Mouse (Mus musculus): Measurements from ENCODE around the gene Olfr187. TPM values are rescaled to one million over a fixed set of nuclear protein-coding genes. Genes with fewer than 3 reads are reported as not detected.
"Not testable (repeated sequence)": the region's sequence is repeated elsewhere in the genome, so short reads cannot be mapped to it uniquely, and the experiment has no call there.

Gene Olfr187
- polyA plus RNA-seq (2012), result not detected in 2 replicates

- no peak within 1 kb of the TSS for H3K4me3 ChIP-seq (replicated peaks)
- no peaks in the 10 kb centered on the region for H3K27me3 ChIP-seq (ENCODE audit: control insufficient read depth)
- no peaks in the 10 kb centered on the region for H3K4me1 ChIP-seq (ENCODE audit: control insufficient read depth)
- H3K9me3 ChIP-seq (ENCODE audit: control insufficient read depth, low read length), result peaks cover 15% of the 10 kb centered on the region
- H3K36me3 ChIP-seq (ENCODE audit: control insufficient read depth), result no peaks in the 10 kb centered on the region
- no peak for TF ChIP-seq TAL1 (IDR thresholded peaks at IDR 0.05; ENCODE audit: low read length)
These were observed at the start of gene Olfr187 for GRCm38 (mm10) chr16:59039710-59040109. Olfr187 (minus strand) TSS chr16:59039767.

GRCm38 (mm10) chr16:59081113-59081512, 41.5 kb upstream of the Olfr187 start:
- not testable (repeated sequence) for H3K4me1 ChIP-seq (ENCODE audit: control insufficient read depth); H3K27me3 ChIP-seq (ENCODE audit: control insufficient read depth); H3K9me3 ChIP-seq (ENCODE audit: control insufficient read depth, low read length)

GRCm38 (mm10) chr16:59077905-59078304, 38.3 kb upstream of the Olfr187 start, which contains the start of gene Olfr190:
Olfr190 (minus strand) TSS chr16:59078005.
- Histone ChIP-seq H3K36me3 (ENCODE audit: control insufficient read depth) (no peaks in the 10 kb centered on the region), H3K4me1 (ENCODE audit: control insufficient read depth) (no peaks in the 10 kb centered on the region), H3K4me3 (replicated peaks) (no peak within 1 kb of the TSS), H3K27me3 (ENCODE audit: control insufficient read depth) (no peaks in the 10 kb centered on the region), H3K9me3 (ENCODE audit: control insufficient read depth, low read length) (no peaks in the 10 kb centered on the region)
- TF ChIP-seq TAL1 (IDR thresholded peaks at IDR 0.05; ENCODE audit: low read length), result no peak
- no peak for TF ChIP-seq GATA1 (IDR thresholded peaks at IDR 0.05; ENCODE audit: low read length)

More at GRCm38 (mm10) chr16:59081113-59081512, 41.5 kb upstream of the Olfr187 start:
- H3K36me3 ChIP-seq (ENCODE audit: control insufficient read depth); H3K4me3 ChIP-seq (replicated peaks): not testable (repeated sequence)

- Histone ChIP-seq H3K9me3 (ENCODE audit: control insufficient read depth, low read length) (no peaks in the 10 kb centered on the region), H3K4me1 (ENCODE audit: control insufficient read depth) (no peaks in the 10 kb centered on the region), H3K36me3 (ENCODE audit: control insufficient read depth) (no peaks in the 10 kb centered on the region), H3K27me3 (ENCODE audit: control insufficient read depth) (no peaks in the 10 kb centered on the region), H3K4me3 (replicated peaks) (no peak overlapping the region)
- no peak for TF ChIP-seq GATA1 (IDR thresholded peaks at IDR 0.05; ENCODE audit: low read length)
- TF ChIP-seq TAL1 (IDR thresholded peaks at IDR 0.05; ENCODE audit: low read length), result no peak
These were observed 34.0 kb upstream of the Olfr187 start for GRCm38 (mm10) chr16:59073520-59073919.

DNA sequence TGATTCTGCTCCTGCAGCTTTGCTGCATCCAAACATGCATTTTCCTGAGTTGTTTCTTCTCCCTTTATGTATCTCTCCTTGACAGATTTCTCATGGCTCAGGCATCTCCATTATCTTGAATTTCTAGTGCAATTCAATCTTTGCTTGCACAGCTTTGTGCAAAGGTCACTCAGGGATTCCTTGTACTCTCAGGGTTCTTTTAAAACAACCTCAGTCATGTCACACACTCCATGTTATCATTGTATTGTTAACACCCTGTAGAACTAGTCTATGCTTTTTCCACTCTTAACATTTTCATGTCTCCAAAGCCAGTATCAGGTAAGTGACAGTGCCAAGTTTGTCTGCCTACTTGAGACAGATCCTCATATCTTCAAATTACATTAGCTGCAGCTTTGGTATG, 32.2 kb upstream of the Olfr187 start:
- no peak overlapping the region for H3K4me3 ChIP-seq (replicated peaks)
- H3K9me3 ChIP-seq (ENCODE audit: control insufficient read depth, low read length), result no peaks in the 10 kb centered on the region
- no peaks in the 10 kb centered on the region for H3K27me3 ChIP-seq (ENCODE audit: control insufficient read depth)
- no peaks in the 10 kb centered on the region for H3K4me1 ChIP-seq (ENCODE audit: control insufficient read depth)
- TF ChIP-seq GATA1 (IDR thresholded peaks at IDR 0.05; ENCODE audit: low read length) (no peak), TAL1 (IDR thresholded peaks at IDR 0.05; ENCODE audit: low read length) (no peak)
- H3K36me3 ChIP-seq (ENCODE audit: control insufficient read depth), result no peaks in the 10 kb centered on the region

DNA sequence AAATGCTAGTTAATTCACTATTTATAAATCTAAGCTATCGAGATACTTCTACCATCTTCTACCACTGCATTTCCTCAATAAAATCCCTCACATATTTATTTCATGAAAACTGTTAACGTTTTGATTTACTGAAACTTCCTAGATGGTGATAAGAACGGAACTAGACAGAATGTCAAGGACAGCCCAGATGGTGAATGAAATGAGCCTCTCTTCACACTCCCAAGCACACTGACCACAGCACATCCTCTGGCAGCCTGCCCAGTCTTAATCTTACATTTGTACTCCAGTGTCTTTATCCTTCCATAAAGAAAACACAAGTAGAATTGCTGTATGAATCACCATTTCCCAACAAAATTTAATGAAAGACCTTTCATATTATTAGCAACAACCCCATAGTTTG, 22.8 kb upstream of the Olfr187 start:
- H3K27me3 ChIP-seq (ENCODE audit: control insufficient read depth); H3K9me3 ChIP-seq (ENCODE audit: control insufficient read depth, low read length); H3K4me3 ChIP-seq (replicated peaks); H3K36me3 ChIP-seq (ENCODE audit: control insufficient read depth); H3K4me1 ChIP-seq (ENCODE audit: control insufficient read depth): not testable (repeated sequence)

- not testable (repeated sequence) for H3K27me3 ChIP-seq (ENCODE audit: control insufficient read depth); H3K4me3 ChIP-seq (replicated peaks); H3K9me3 ChIP-seq (ENCODE audit: control insufficient read depth, low read length); H3K4me1 ChIP-seq (ENCODE audit: control insufficient read depth); H3K36me3 ChIP-seq (ENCODE audit: control insufficient read depth)
These were observed 9.7 kb upstream of the Olfr187 start for GRCm38 (mm10) chr16:59049286-59049685.

GRCm38 (mm10) chr16:59048860-59049259, 9.3 kb upstream of the Olfr187 start:
- TF ChIP-seq TAL1 (IDR thresholded peaks at IDR 0.05; ENCODE audit: low read length) (no peak), GATA1 (IDR thresholded peaks at IDR 0.05; ENCODE audit: low read length) (no peak)
- H3K4me1 ChIP-seq (ENCODE audit: control insufficient read depth), result no peaks in the 10 kb centered on the region
- H3K36me3 ChIP-seq (ENCODE audit: control insufficient read depth), result no peaks in the 10 kb centered on the region
- no peaks in the 10 kb centered on the region for H3K27me3 ChIP-seq (ENCODE audit: control insufficient read depth)
- 0 out of 2 replicates have a peak, but pooled peaks cover 2% of the 10 kb centered on the region for H3K9me3 ChIP-seq (ENCODE audit: control insufficient read depth, low read length)
- no peak overlapping the region for H3K4me3 ChIP-seq (replicated peaks)

DNA sequence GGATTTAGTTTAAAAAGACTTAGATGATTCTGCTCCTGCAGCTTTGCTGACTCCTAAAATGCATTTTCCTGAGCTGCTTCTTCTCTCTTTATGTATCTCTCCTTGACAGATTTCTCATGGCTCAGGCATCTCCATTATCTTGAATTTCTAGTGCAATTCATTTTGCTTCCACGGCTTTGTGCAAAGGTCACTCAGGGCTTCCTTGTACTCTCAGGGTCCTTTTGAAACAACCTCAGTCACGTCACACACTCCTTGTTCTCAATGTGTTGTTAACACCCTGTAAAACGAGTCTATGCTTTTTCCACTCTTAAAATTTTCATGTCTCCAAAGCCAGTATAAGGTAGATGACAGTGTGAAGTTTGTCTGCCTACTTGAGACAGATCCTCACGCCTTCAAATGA, 8.0 kb upstream of the Olfr187 start:
- TF ChIP-seq GATA1 (IDR thresholded peaks at IDR 0.05; ENCODE audit: low read length) (no peak), TAL1 (IDR thresholded peaks at IDR 0.05; ENCODE audit: low read length) (no peak)
- H3K36me3 ChIP-seq (ENCODE audit: control insufficient read depth), result no peaks in the 10 kb centered on the region
- 0 out of 2 replicates have a peak, but pooled peaks cover 2% of the 10 kb centered on the region for H3K9me3 ChIP-seq (ENCODE audit: control insufficient read depth, low read length)
- H3K4me1 ChIP-seq (ENCODE audit: control insufficient read depth), result no peaks in the 10 kb centered on the region
- no peak overlapping the region for H3K4me3 ChIP-seq (replicated peaks)
- H3K27me3 ChIP-seq (ENCODE audit: control insufficient read depth), result no peaks in the 10 kb centered on the region

GRCm38 (mm10) chr16:59045835-59046234, 6.3 kb upstream of the Olfr187 start:
- Histone ChIP-seq H3K9me3 (ENCODE audit: control insufficient read depth, low read length) (peaks cover 4% of the 10 kb centered on the region; the same call in 1 of the 2 replicates), H3K4me3 (replicated peaks) (no peak overlapping the region), H3K27me3 (ENCODE audit: control insufficient read depth) (no peaks in the 10 kb centered on the region), H3K36me3 (ENCODE audit: control insufficient read depth) (no peaks in the 10 kb centered on the region), H3K4me1 (ENCODE audit: control insufficient read depth) (no peaks in the 10 kb centered on the region)
- TF ChIP-seq GATA1 (IDR thresholded peaks at IDR 0.05; ENCODE audit: low read length) (no peak), TAL1 (IDR thresholded peaks at IDR 0.05; ENCODE audit: low read length) (no peak)
